ENCODE assay signal across 9 mouse cellular contexts in the genomic region with DNA sequence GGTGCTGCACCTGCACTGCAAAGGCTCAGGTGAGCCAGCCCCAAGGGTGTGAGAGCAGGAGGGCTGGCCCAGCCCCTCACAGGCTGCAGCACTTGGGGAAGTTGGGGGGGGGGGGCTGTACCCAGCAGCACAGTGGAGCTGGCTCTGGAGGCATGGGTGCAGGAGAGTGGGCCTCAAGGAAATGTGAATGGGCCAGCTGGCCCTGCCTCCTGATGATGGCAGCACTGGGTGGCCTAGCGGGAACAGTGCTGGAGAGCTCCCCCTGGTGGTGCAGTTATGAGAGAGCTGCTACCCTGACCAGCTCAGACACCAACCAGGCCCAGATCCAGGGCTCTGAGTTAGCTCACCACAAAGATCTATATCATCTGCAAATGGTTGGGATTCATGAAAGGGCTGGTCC. TPM values are rescaled to one million over a fixed set of nuclear protein-coding genes. Genes with fewer than 3 reads are reported as not detected.
DNase-seq lines count a peak whose midpoint lies in the region; ATAC-seq and TF ChIP-seq lines count a peak whose summit lies in the region.
"Had no signal": no experiment of that assay in that cellular context is flagged by ENCODE, and none has a peak within 500 bp of the region (broad histone marks: within the 10 kb centered on the region; RNA-seq: fewer than 3 reads in every experiment).

No protein-coding gene starts in this region.

- H3K27ac ChIP-seq in ES-Bruce4 (ENCODE audit: insufficient read depth, low read length), result no peak overlapping the region
- no peak overlapping the region for H3K27ac ChIP-seq in liver, postnatal 0 days (ENCODE audit: low read depth)

- H3K4me3 ChIP-seq in ES-Bruce4 (ENCODE audit: low read depth, low read length), result no peak overlapping the region
- no peak overlapping the region for H3K4me3 ChIP-seq in liver, postnatal 0 days (ENCODE audit: low read depth, low read length)
- H3K4me3 ChIP-seq: megakaryocyte, embryonic 14.5 days had no signal

- 20% methylated on average over 1 of the region's 1 CpGs for whole genome bisulfite sequencing in liver, postnatal 0 days (ENCODE audit: insufficient replicate concordance)

- no peak overlapping the region for H3K4me2 ChIP-seq in liver, postnatal 0 days (ENCODE audit: low read depth, low read length)

- H3K4me1 ChIP-seq in ES-Bruce4 (ENCODE audit: control insufficient read depth, insufficient read depth, low read length), result no peaks in the 10 kb centered on the region
- no peaks in the 10 kb centered on the region for H3K4me1 ChIP-seq in liver, postnatal 0 days (ENCODE audit: insufficient read depth)
- H3K4me1 ChIP-seq: megakaryocyte, embryonic 14.5 days had no signal

- peak; percentile 100 for TF ChIP-seq CTCF in ES-Bruce4 (IDR thresholded peaks at IDR 0.05; ENCODE audit: low read depth, low read length)
- TF ChIP-seq CTCF in liver, postnatal 0 days (IDR thresholded peaks at IDR 0.05; ENCODE audit: low read depth), result peak; percentile 97

- no peak for TF ChIP-seq EP300 in ES-Bruce4 (IDR thresholded peaks at IDR 0.05; ENCODE audit: insufficient read depth, low read depth, low read length)
- no peak for TF ChIP-seq EP300 in liver, postnatal 0 days (IDR thresholded peaks at IDR 0.05; ENCODE audit: low read depth)

- no peaks in the 10 kb centered on the region for H3K9me3 ChIP-seq in ES-Bruce4 (replicated peaks; ENCODE audit: control insufficient read depth, insufficient read depth, low read length, poor library complexity, severe bottlenecking)
- no peaks in the 10 kb centered on the region for H3K9me3 ChIP-seq in liver, postnatal 0 days (ENCODE audit: low read length)
- H3K9me3 ChIP-seq: megakaryocyte, embryonic 14.5 days had no signal

- no peak for TF ChIP-seq POLR2A in ES-Bruce4 (IDR thresholded peaks at IDR 0.05; ENCODE audit: insufficient read depth, low read length)

- H3K36me3 ChIP-seq in ES-Bruce4 (ENCODE audit: control insufficient read depth, insufficient read depth, low read length, poor library complexity, severe bottlenecking), result no peaks in the 10 kb centered on the region
- no peaks in the 10 kb centered on the region for H3K36me3 ChIP-seq in liver, postnatal 0 days (replicated peaks; ENCODE audit: insufficient read depth, low read length)

- H3K27me3 ChIP-seq in ES-Bruce4 (ENCODE audit: control insufficient read depth, insufficient read depth, low read length, poor library complexity, severe bottlenecking), result no peaks in the 10 kb centered on the region
- no peaks in the 10 kb centered on the region for H3K27me3 ChIP-seq in liver, postnatal 0 days (ENCODE audit: insufficient read depth, low read length)

- no peak overlapping the region for H3K9ac ChIP-seq in ES-Bruce4 (ENCODE audit: low read depth, poor library complexity, severe bottlenecking)
- no peak overlapping the region for H3K9ac ChIP-seq in liver, postnatal 0 days (replicated peaks)

- DNase-seq in adrenal gland, adult 18-20 months (ENCODE audit: low spot score in 2 of 2), result peak; percentile 72 to 75
- peak; percentile 86 for DNase-seq in embryo, embryonic 11 days
- peak; percentile 83 to 85 for DNase-seq in kidney, postnatal 4 days
- peak; percentile 87 for DNase-seq in liver, postnatal 0 days
- peak; percentile 82 for DNase-seq in retina, postnatal 1 day
- DNase-seq in thymus, postnatal 25 days, result peak; percentile 77

- peak; percentile 96 for ATAC-seq in granulocyte monocyte progenitor cell, adult 5-6 weeks (replicated peaks; ENCODE audit: poor library complexity, severe bottlenecking)
- ATAC-seq in liver, postnatal 0 days, result peak; percentile 71

RNA-seq across cellular contexts. Expression of gene Bpifb9b, which starts 6.5 kb away (rescaled TPM):
- not detected in 2 replicates for polyA plus RNA-seq in ES-Bruce4 (2011; ENCODE audit: insufficient read depth, insufficient read length, low read depth, missing spikeins)
- total RNA-seq in adrenal gland, adult 18-20 months (2021), result not detected
- not detected in 2 replicates for total RNA-seq in granulocyte monocyte progenitor cell, adult 5-6 weeks (2014; fragmentation: Nextera tagmentation)
- total RNA-seq in granulocyte monocyte progenitor cell, adult 5-6 weeks (2017), result not detected in 2 replicates
- not detected in 2 replicates for polyA plus RNA-seq in liver, postnatal 0 days (2015; fragmentation: Nextera tagmentation; extraction: Ambion mirVana)

RNA-seq across cellular contexts. Expression of gene Bpifb9a, which starts 42.8 kb away (rescaled TPM):
- polyA plus RNA-seq in ES-Bruce4 (2011; ENCODE audit: insufficient read depth, insufficient read length, low read depth, missing spikeins), result not detected in 2 replicates
- total RNA-seq in adrenal gland, adult 18-20 months (2021), result not detected
- not detected in 2 replicates for total RNA-seq in granulocyte monocyte progenitor cell, adult 5-6 weeks (2014; fragmentation: Nextera tagmentation)
- total RNA-seq in granulocyte monocyte progenitor cell, adult 5-6 weeks (2017), result not detected in 2 replicates
- not detected in 2 replicates for polyA plus RNA-seq in liver, postnatal 0 days (2015; fragmentation: Nextera tagmentation; extraction: Ambion mirVana)
